Mouse (Mus musculus): Measurements from ENCODE around the gene Ppp4r4. TPM values are rescaled to one million over a fixed set of nuclear protein-coding genes. Genes with fewer than 3 reads are reported as not detected.

The Ppp4r4 gene
- total and polyA plus RNA-seq, 3 experiments: 0.06 to 0.37 (median 0.16) TPM

DNA sequence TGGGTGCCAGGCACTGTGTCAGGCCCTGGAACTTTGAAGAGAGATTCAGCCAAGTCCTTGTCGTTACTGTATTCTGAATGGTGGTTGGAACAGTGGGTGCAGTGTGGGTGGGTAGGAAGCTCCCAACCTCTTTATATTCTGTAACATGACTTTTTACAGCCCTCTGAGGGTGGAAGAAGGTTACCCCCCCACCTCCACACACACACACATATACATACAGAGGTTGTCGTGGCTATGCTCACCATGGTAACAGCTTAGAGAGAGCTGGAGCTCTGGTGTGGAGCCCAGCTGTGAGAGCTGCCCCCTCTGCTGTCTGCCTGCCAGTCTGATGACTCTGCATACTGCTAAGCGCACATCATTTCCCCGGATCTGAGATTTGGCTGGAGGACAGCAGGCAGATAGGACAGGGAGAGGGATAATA, 18.6 kb upstream of the Ppp4r4 start:
- no peaks in the 10 kb centered on the region for H3K4me1 ChIP-seq (ENCODE audit: control insufficient read depth, insufficient read depth, low read length)
- H3K27ac ChIP-seq: no peak overlapping the region
- no peak for DNase-seq
- intact Hi-C loops (cut with DNase I): no loop called here
- no peak overlapping the region for H3K9ac ChIP-seq (ENCODE audit: low read depth, low read length)
- no peak overlapping the region for H3K4me3 ChIP-seq
- H3K79me2 ChIP-seq (replicated peaks; ENCODE audit: control insufficient read depth, insufficient read depth, low read length): no peaks in the 10 kb centered on the region
- 50% methylated on average over 4 of the region's 4 CpGs for WGBS
- no peaks in the 10 kb centered on the region for H3K36me3 ChIP-seq (ENCODE audit: control insufficient read depth, insufficient read depth, low read length)
- no peak for TF ChIP-seq CTCF (IDR thresholded peaks at IDR 0.05)
- TF ChIP-seq POLR2A (IDR thresholded peaks at IDR 0.05; ENCODE audit: insufficient read depth, low read depth, low read length): no peak
- H3K27me3 ChIP-seq (ENCODE audit: control insufficient read depth, insufficient read depth, low read length): no peaks in the 10 kb centered on the region

- no peak overlapping the region for H3K9ac ChIP-seq (ENCODE audit: low read depth, low read length)
- no peaks in the 10 kb centered on the region for H3K4me1 ChIP-seq (ENCODE audit: control insufficient read depth, insufficient read depth, low read length)
- no peak for DNase-seq
- H3K27me3 ChIP-seq (ENCODE audit: control insufficient read depth, insufficient read depth, low read length): no peaks in the 10 kb centered on the region
- intact Hi-C loops (cut with DNase I): no loop called here
- no peaks in the 10 kb centered on the region for H3K79me2 ChIP-seq (replicated peaks; ENCODE audit: control insufficient read depth, insufficient read depth, low read length)
- H3K4me3 ChIP-seq: no peak overlapping the region
- 64% methylated on average over 3 of the region's 3 CpGs for WGBS
- no peaks in the 10 kb centered on the region for H3K36me3 ChIP-seq (ENCODE audit: control insufficient read depth, insufficient read depth, low read length)
- TF ChIP-seq POLR2A (IDR thresholded peaks at IDR 0.05; ENCODE audit: insufficient read depth, low read depth, low read length) (no peak), EP300 (IDR thresholded peaks at IDR 0.05; ENCODE audit: insufficient read depth, low read depth, low read length) (no peak), CTCF (IDR thresholded peaks at IDR 0.05) (no peak)
- no peak overlapping the region for H3K27ac ChIP-seq
Measured at GRCm38 (mm10) chr12:103514354-103514753, 17.7 kb upstream of the Ppp4r4 start.

DNA sequence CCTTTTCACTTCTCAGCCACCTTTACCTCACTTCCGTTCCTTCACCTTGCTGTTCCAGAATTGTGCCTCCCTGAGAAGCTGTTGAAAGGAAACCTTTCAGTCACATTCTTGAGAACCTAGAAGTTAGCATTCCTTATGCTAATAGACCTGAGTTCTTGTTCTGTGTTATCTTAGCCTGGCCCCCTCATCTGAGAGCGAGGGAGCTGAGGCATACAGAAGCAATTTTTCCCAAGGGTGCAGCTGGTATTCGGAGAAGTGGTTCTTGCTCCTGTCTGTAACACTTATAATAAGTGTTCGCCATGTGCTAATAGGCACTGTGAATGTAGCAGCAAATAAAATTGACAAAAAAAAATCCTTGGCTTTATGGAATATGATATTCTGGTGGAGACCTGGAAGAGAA, 16.4 kb upstream of the Ppp4r4 start:
- no peak for DNase-seq
- TF ChIP-seq POLR2A (IDR thresholded peaks at IDR 0.05; ENCODE audit: insufficient read depth, low read depth, low read length): no peak
- no peak for TF ChIP-seq EP300 (IDR thresholded peaks at IDR 0.05; ENCODE audit: insufficient read depth, low read depth, low read length)
- no peak for TF ChIP-seq CTCF (IDR thresholded peaks at IDR 0.05)
- Histone ChIP-seq H3K27me3 (ENCODE audit: control insufficient read depth, insufficient read depth, low read length) (no peaks in the 10 kb centered on the region), H3K4me1 (ENCODE audit: control insufficient read depth, insufficient read depth, low read length) (no peaks in the 10 kb centered on the region), H3K9ac (ENCODE audit: low read depth, low read length) (no peak overlapping the region), H3K4me3 (no peak overlapping the region), H3K79me2 (replicated peaks; ENCODE audit: control insufficient read depth, insufficient read depth, low read length) (no peaks in the 10 kb centered on the region), H3K36me3 (ENCODE audit: control insufficient read depth, insufficient read depth, low read length) (no peaks in the 10 kb centered on the region), H3K27ac (no peak overlapping the region)
- intact Hi-C loops (cut with DNase I): no loop called here
- 60% methylated on average over 4 of the region's 4 CpGs for WGBS

DNA sequence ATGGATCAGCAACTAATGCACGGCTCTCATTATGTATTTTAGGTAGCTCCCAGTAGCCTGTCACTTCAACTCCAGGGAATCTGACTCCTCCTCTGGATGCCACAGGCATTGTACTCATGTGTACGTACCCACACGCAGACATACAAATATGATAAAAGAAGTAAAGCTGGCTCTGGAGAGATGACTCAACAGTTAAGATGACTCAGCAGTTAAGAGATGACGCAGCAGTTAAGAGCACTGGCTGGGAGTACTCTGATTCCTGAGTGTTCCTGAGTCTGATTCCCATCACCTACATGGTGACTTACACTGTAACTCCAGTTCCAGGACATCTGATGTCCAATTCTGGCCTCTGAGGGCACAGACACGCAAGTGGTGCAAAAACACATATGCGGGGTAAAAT, 13.4 kb upstream of the Ppp4r4 start:
- intact Hi-C loops (cut with DNase I): no loop called here
- H3K4me1 ChIP-seq (ENCODE audit: control insufficient read depth, insufficient read depth, low read length): no peaks in the 10 kb centered on the region
- no peaks in the 10 kb centered on the region for H3K36me3 ChIP-seq (ENCODE audit: control insufficient read depth, insufficient read depth, low read length)
- H3K27ac ChIP-seq: no peak overlapping the region
- H3K9ac ChIP-seq (ENCODE audit: low read depth, low read length): no peak overlapping the region
- 85% methylated on average over 6 of the region's 6 CpGs for WGBS
- H3K27me3 ChIP-seq (ENCODE audit: control insufficient read depth, insufficient read depth, low read length): no peaks in the 10 kb centered on the region
- DNase-seq: no peak
- H3K4me3 ChIP-seq: no peak overlapping the region
- TF ChIP-seq POLR2A (IDR thresholded peaks at IDR 0.05; ENCODE audit: insufficient read depth, low read depth, low read length) (no peak), EP300 (IDR thresholded peaks at IDR 0.05; ENCODE audit: insufficient read depth, low read depth, low read length) (no peak), CTCF (IDR thresholded peaks at IDR 0.05) (no peak)
- no peaks in the 10 kb centered on the region for H3K79me2 ChIP-seq (replicated peaks; ENCODE audit: control insufficient read depth, insufficient read depth, low read length)

DNA sequence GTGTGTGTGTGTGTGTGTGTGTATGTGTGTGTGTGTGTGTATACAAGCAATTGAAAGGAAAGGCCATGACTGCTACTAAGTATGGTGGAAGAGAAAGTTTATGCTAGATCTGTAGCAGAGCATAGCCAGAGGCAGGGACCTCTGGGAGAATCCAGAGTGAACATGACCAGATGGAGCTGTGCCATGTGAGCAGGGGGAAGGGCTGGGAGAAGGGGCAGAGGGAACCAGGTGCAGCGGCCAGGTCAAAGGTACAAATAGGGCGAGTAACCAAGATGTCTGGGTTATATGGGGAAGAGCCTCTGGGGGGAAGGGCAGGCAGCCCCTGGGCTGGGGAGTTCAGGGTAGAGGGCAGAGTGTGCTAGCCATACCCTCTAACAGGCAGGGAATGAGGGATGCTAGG, 1.5 kb upstream of the Ppp4r4 start:
- no peak for DNase-seq
- no peaks in the 10 kb centered on the region for H3K4me1 ChIP-seq (ENCODE audit: control insufficient read depth, insufficient read depth, low read length)
- H3K9ac ChIP-seq (ENCODE audit: low read depth, low read length): no peak overlapping the region
- H3K27me3 ChIP-seq (ENCODE audit: control insufficient read depth, insufficient read depth, low read length): no peaks in the 10 kb centered on the region
- H3K36me3 ChIP-seq (ENCODE audit: control insufficient read depth, insufficient read depth, low read length): no peaks in the 10 kb centered on the region
- 73% methylated on average over 2 of the region's 2 CpGs for WGBS
- H3K4me3 ChIP-seq: no peak overlapping the region
- intact Hi-C loops (cut with DNase I): loop anchor here (5.0 kb wide), 2 partner anchors 38 to 98 kb away; partner anchors contain the start of gene Ifi27
- TF ChIP-seq CTCF (IDR thresholded peaks at IDR 0.05): no peak
- no peak for TF ChIP-seq POLR2A (IDR thresholded peaks at IDR 0.05; ENCODE audit: insufficient read depth, low read depth, low read length)
- no peak for TF ChIP-seq EP300 (IDR thresholded peaks at IDR 0.05; ENCODE audit: insufficient read depth, low read depth, low read length)
- no peak overlapping the region for H3K27ac ChIP-seq
- H3K79me2 ChIP-seq (replicated peaks; ENCODE audit: control insufficient read depth, insufficient read depth, low read length): no peaks in the 10 kb centered on the region

GRCm38 (mm10) chr12:103532649-103533395, 739 bp downstream of the Ppp4r4 start:
- Histone ChIP-seq H3K4me3 (peak overlapping the region; percentile 64), H3K9ac (ENCODE audit: low read depth, low read length) (peak overlapping the region; percentile 21), H3K27ac (peak overlapping the region; percentile 5; the same call in 1 of the 2 replicates), H3K36me3 (ENCODE audit: control insufficient read depth, insufficient read depth, low read length) (no peaks in the 10 kb centered on the region), H3K27me3 (ENCODE audit: control insufficient read depth, insufficient read depth, low read length) (no peaks in the 10 kb centered on the region), H3K79me2 (replicated peaks; ENCODE audit: control insufficient read depth, insufficient read depth, low read length) (no peaks in the 10 kb centered on the region), H3K4me1 (ENCODE audit: control insufficient read depth, insufficient read depth, low read length) (no peaks in the 10 kb centered on the region)
- 1% methylated on average over 42 of the region's 44 CpGs for WGBS
- intact Hi-C loops (cut with DNase I): loop anchor here (5.0 kb wide), 2 partner anchors 41 to 101 kb away; partner anchors contain the start of gene Ifi27
- peak in 1 of 2 experiments; percentile 6 for DNase-seq
- no peak for TF ChIP-seq EP300 (IDR thresholded peaks at IDR 0.05; ENCODE audit: insufficient read depth, low read depth, low read length)
- no peak for TF ChIP-seq POLR2A (IDR thresholded peaks at IDR 0.05; ENCODE audit: insufficient read depth, low read depth, low read length)
- no peak for TF ChIP-seq CTCF (IDR thresholded peaks at IDR 0.05)

All from heart, adult 2 months (tissue).